In the genomic region with DNA sequence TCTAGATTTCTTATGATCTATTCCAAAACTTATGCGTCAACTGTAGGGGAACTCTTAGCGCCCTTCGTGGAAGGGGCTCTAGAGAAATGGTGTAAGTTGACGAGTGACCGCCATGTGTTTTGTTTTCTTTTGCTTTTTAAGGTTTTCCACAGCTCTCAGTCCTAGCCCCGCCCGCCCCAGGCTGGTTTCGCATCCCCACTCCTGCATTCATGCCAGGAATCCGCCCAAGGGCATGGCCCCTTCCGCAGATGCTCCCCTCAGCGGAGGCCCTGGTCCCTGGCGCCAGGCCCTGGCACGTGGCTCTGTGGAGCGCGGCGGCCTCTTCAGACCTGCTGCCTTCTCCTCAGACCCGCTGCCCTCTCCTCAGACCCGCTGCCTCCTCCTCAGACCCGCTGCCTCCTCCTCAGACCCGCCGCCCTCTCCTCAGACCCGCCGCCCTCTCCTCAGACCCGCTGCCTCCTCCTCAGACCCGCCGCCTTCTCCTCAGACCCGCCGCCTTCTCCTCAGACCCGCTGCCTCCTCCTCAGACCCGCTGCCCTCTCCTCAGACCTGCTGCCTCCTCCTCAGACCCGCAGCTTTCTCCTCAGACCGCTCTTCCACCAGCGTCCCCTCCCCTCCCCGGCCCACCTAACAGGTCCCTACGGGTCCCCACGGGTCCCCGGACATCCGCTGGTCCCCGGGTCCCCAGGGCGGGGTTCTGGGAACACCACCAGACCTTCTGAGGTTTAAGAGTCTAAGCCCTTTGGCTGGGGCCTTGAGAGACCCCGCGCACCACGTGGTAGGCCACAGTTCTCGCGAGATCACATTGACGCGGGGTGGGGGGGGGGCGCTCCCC, we compare ENCODE assay signal across 9 mouse cellular contexts. TPM values are rescaled to one million over a fixed set of nuclear protein-coding genes. Genes with fewer than 3 reads are reported as not detected.
DNase-seq lines count a peak whose midpoint lies in the region; ATAC-seq lines count a peak whose summit lies in the region.
"Had no signal": no experiment of that assay in that cellular context is flagged by ENCODE, and none has a peak within 500 bp of the region (broad histone marks: within the 10 kb centered on the region; RNA-seq: fewer than 3 reads in every experiment).

No protein-coding gene starts in this region.

- intact Hi-C loops in heart, postnatal 10 days (cut with DNase I), result no loop called here

- no peaks in the 10 kb centered on the region for H3K36me3 ChIP-seq in kidney, embryonic 15.5 days

- H3K4me1 ChIP-seq in kidney, embryonic 15.5 days, result peaks cover 7% of the 10 kb centered on the region; the same call in 1 of the 2 replicates
- H3K4me1 ChIP-seq: megakaryocyte, embryonic 14.5 days had no signal

- no peaks in the 10 kb centered on the region for H3K9me3 ChIP-seq in kidney, embryonic 15.5 days (replicated peaks)

- H3K27me3 ChIP-seq in kidney, embryonic 15.5 days, result peaks cover 13% of the 10 kb centered on the region

- peak overlapping the region; percentile 69 for H3K4me2 ChIP-seq in kidney, embryonic 15.5 days

- peak overlapping the region; percentile 17; the same call in 1 of the 2 replicates for H3K9ac ChIP-seq in kidney, embryonic 15.5 days

- H3K27ac ChIP-seq in kidney, embryonic 15.5 days, result no peak overlapping the region

- no peak for DNase-seq in kidney, adult 18-20 months
- peak; percentile 60 for DNase-seq in embryo, embryonic 10 days (ENCODE audit: low spot score)
- peak; percentile 22 to 42 for DNase-seq in heart, postnatal 10 days
- peak; percentile 23 for DNase-seq in mesoderm, embryonic 11.5 days (ENCODE audit: low read depth, low spot score)
- DNase-seq in ovary, adult 18-20 months (ENCODE audit: low spot score), result no peak
- DNase-seq in cerebellum, adult 9-10 months, result no peak
- DNase-seq in adrenal gland, adult 8-10 months, result no peak

- ATAC-seq in kidney, embryonic 15.5 days (replicated peaks; ENCODE audit: low FRiP score), result peak; percentile 75; the same call in 1 of the 2 replicates

- H3K4me3 ChIP-seq in kidney, embryonic 15.5 days (replicated peaks), result peak overlapping the region; percentile 40
- H3K4me3 ChIP-seq: megakaryocyte, embryonic 14.5 days had no signal

- WGBS in kidney, embryonic 15.5 days, result 18% methylated on average over 47 of the region's 48 CpGs

RNA-seq across cellular contexts. Expression of a gene that starts 22.3 kb away (rescaled TPM):
- not detected in 2 replicates for polyA plus RNA-seq in kidney, embryonic 15.5 days (2015; fragmentation: Nextera tagmentation; extraction: Ambion mirVana)
- not detected for total RNA-seq in heart, postnatal 10 days (2021)
- total RNA-seq in adrenal gland, adult 8-10 months (2022), result not detected

RNA-seq across cellular contexts. Expression of a gene that starts 23.2 kb away (rescaled TPM):
- polyA plus RNA-seq in kidney, embryonic 15.5 days (2015; fragmentation: Nextera tagmentation; extraction: Ambion mirVana), result 1.6 and 2.0 TPM in 2 replicates
- under 1 TPM; 0.67 to 0.79 TPM for total RNA-seq in heart, postnatal 10 days (2021)
- total RNA-seq in adrenal gland, adult 8-10 months (2022), result under 1 TPM in 3 of 4 experiments, not detected in 1; 0.24 to 0.49 (median 0.28) TPM

Comparison
In these comparisons a context has a peak if more than half of its experiments do, and no peak if none do; other contexts are left out.
1. DNase-seq: peak in embryo, embryonic 10 days (single experiment), heart, postnatal 10 days (2 of 2) and mesoderm, embryonic 11.5 days (single experiment); none in kidney, adult 18-20 months (single experiment), ovary, adult 18-20 months (single experiment), cerebellum, adult 9-10 months (single experiment) and adrenal gland, adult 8-10 months (single experiment).